Mouse (Mus musculus) midbrain, embryonic 11.5 days (tissue): ENCODE results near the gene Vipr2. TPM values are rescaled to one million over a fixed set of nuclear protein-coding genes. Genes with fewer than 3 reads are reported as not detected.

Source experiments
- ATAC-seq: fragments of 200-750 bp; cut with Nextera tagmentation; 2 replicates; pipeline ENCODE4 v1.8.0; 2017; ENCODE audit warnings: moderate TSS enrichment, moderate library complexity; ENCODE audit not compliant: low FRiP score
- DNase-seq: peaks from one replicate; pipeline ENCODE4 v3.0.0; 2015; ENCODE audit warnings: low spot score; ENCODE audit errors: missing footprints
- H3K27ac ChIP-seq: fragments of 300-500 bp; sonication (generic); 2 replicates; pipeline ENCODE4 v1.5.1; 2014; ENCODE audit warnings: low read depth, low read length
- H3K27me3 ChIP-seq: fragments of 300-500 bp; sonication (generic); 2 replicates; pipeline ENCODE4 v1.6.1; 2014; ENCODE audit warnings: mild to moderate bottlenecking, low read length, moderate library complexity, mixed read lengths; ENCODE audit not compliant: control insufficient read depth, insufficient read depth
- H3K36me3 ChIP-seq: fragments of 300-500 bp; sonication (generic); 2 replicates; pipeline ENCODE4 v1.6.1; 2014; ENCODE audit warnings: mild to moderate bottlenecking, low read length, moderate library complexity, mixed read lengths; ENCODE audit not compliant: control insufficient read depth, insufficient read depth
- H3K4me1 ChIP-seq: fragments of 300-500 bp; sonication (generic); 2 replicates; pipeline ENCODE4 v1.6.1; 2014; ENCODE audit warnings: low read length; ENCODE audit not compliant: control insufficient read depth, insufficient read depth
- H3K4me2 ChIP-seq: fragments of 300-500 bp; sonication (generic); 2 replicates; pipeline ENCODE4 v1.6.1; 2014; ENCODE audit warnings: mild to moderate bottlenecking, moderate library complexity
- H3K4me3 ChIP-seq: fragments of 300-500 bp; sonication (generic); 2 replicates; pipeline ENCODE4 v1.5.1; 2014; ENCODE audit warnings: low read depth, low read length
- H3K9ac ChIP-seq: fragments of 300-500 bp; sonication (generic); 2 replicates; pipeline ENCODE4 v1.6.1; 2014; ENCODE audit warnings: low read length
- H3K9me3 ChIP-seq: fragments of 300-500 bp; sonication (generic); 2 replicates; pipeline ENCODE4 v1.6.1; 2016; ENCODE audit warnings: low read length; ENCODE audit not compliant: control insufficient read depth
- WGBS: fragments of 180-500 bp; shearing (Covaris S2); extraction: QIAGEN DNeasy Blood & Tissue Kit; methylation state at CpG from one replicate; pipeline ENCODE4 v1.1.7; 2014; 5-methylcytosine and 5-hydroxymethylcytosine counted together
- polyA plus RNA-seq: library from polyadenylated mRNA; unstranded; fragments of >200 nt; fragmentation: Nextera tagmentation; extraction: Ambion mirVana; gene quantifications from 2 replicates; pipeline ENCODE4 v1.2.1, GENCODE M21; 2014

The Vipr2 gene
- polyA plus RNA-seq, 1 experiment from 2014 or later, result 5.2 TPM

- H3K9ac ChIP-seq, result no peak overlapping the region
Observed at GRCm38 (mm10) chr12:116115781-116116180, 38.3 kb downstream of the Vipr2 start.

GRCm38 (mm10) chr12:116116455-116116854 is 38.9 kb downstream of the Vipr2 start:
- H3K9ac ChIP-seq, result no peak overlapping the region
- H3K4me1 ChIP-seq, result no peaks in the 10 kb centered on the region
- DNase-seq (no peak), ATAC-seq (no peak)
- H3K4me2 ChIP-seq, result no peak overlapping the region
- no peaks in the 10 kb centered on the region for H3K9me3 ChIP-seq
- no peak overlapping the region for H3K4me3 ChIP-seq
- WGBS, result 88% methylated on average over 5 of the region's 5 CpGs
- no peaks in the 10 kb centered on the region for H3K27me3 ChIP-seq
- H3K36me3 ChIP-seq, result no peaks in the 10 kb centered on the region
- no peak overlapping the region for H3K27ac ChIP-seq

More at GRCm38 (mm10) chr12:116115781-116116180, 38.3 kb downstream of the Vipr2 start:
- Histone ChIP-seq H3K4me2 (no peak overlapping the region), H3K27me3 (no peaks in the 10 kb centered on the region), H3K36me3 (no peaks in the 10 kb centered on the region), H3K4me1 (no peaks in the 10 kb centered on the region), H3K9me3 (no peaks in the 10 kb centered on the region), H3K27ac (no peak overlapping the region), H3K4me3 (no peak overlapping the region)
- ATAC-seq (no peak), DNase-seq (no peak)
- WGBS, result 92% methylated on average over 2 of the region's 2 CpGs

GRCm38 (mm10) chr12:116117352-116117929 is 39.9 kb downstream of the Vipr2 start:
- DNase-seq (no peak), ATAC-seq (no peak)
- WGBS, result 88% methylated on average over 5 of the region's 5 CpGs

GRCm38 (mm10) chr12:116119001-116119400 is 41.5 kb downstream of the Vipr2 start:
- 82% methylated on average over 3 of the region's 3 CpGs for WGBS
- H3K27me3 ChIP-seq, result no peaks in the 10 kb centered on the region
- H3K4me1 ChIP-seq, result no peaks in the 10 kb centered on the region
- no peak overlapping the region for H3K27ac ChIP-seq
- no peak for ATAC-seq
- no peaks in the 10 kb centered on the region for H3K36me3 ChIP-seq
- no peak overlapping the region for H3K4me3 ChIP-seq
- no peaks in the 10 kb centered on the region for H3K9me3 ChIP-seq
- no peak overlapping the region for H3K4me2 ChIP-seq
- no peak for DNase-seq
- no peak overlapping the region for H3K9ac ChIP-seq

More at GRCm38 (mm10) chr12:116117352-116117929, 39.9 kb downstream of the Vipr2 start:
- no peak overlapping the region for H3K27ac ChIP-seq
- H3K36me3 ChIP-seq, result no peaks in the 10 kb centered on the region
- H3K4me3 ChIP-seq, result no peak overlapping the region
- no peaks in the 10 kb centered on the region for H3K27me3 ChIP-seq
- no peak overlapping the region for H3K9ac ChIP-seq
- H3K9me3 ChIP-seq, result no peaks in the 10 kb centered on the region
- no peaks in the 10 kb centered on the region for H3K4me1 ChIP-seq
- H3K4me2 ChIP-seq, result no peak overlapping the region

- Histone ChIP-seq H3K4me1 (no peaks in the 10 kb centered on the region), H3K27me3 (no peaks in the 10 kb centered on the region), H3K9me3 (no peaks in the 10 kb centered on the region), H3K4me3 (no peak overlapping the region), H3K9ac (no peak overlapping the region), H3K4me2 (no peak overlapping the region), H3K27ac (no peak overlapping the region), H3K36me3 (no peaks in the 10 kb centered on the region)
- no peak for ATAC-seq
- 82% methylated on average over 3 of the region's 3 CpGs for WGBS
- DNase-seq, result no peak
Observed at GRCm38 (mm10) chr12:116123786-116124185, 46.3 kb downstream of the Vipr2 start.

GRCm38 (mm10) chr12:116130936-116131335 is 53.4 kb downstream of the Vipr2 start:
- Histone ChIP-seq H3K27me3 (no peaks in the 10 kb centered on the region), H3K4me1 (no peaks in the 10 kb centered on the region), H3K4me2 (no peak overlapping the region), H3K9ac (no peak overlapping the region), H3K4me3 (no peak overlapping the region), H3K9me3 (no peaks in the 10 kb centered on the region), H3K36me3 (no peaks in the 10 kb centered on the region), H3K27ac (no peak overlapping the region)
- WGBS, result 89% methylated on average over 7 of the region's 7 CpGs
- DNase-seq (no peak), ATAC-seq (no peak)

GRCm38 (mm10) chr12:116132909-116133308 is 55.4 kb downstream of the Vipr2 start:
- H3K27ac ChIP-seq, result no peak overlapping the region
- WGBS, result 91% methylated on average over 5 of the region's 5 CpGs
- ATAC-seq (no peak), DNase-seq (no peak)
- no peaks in the 10 kb centered on the region for H3K4me1 ChIP-seq
- H3K9me3 ChIP-seq, result no peaks in the 10 kb centered on the region
- no peak overlapping the region for H3K4me2 ChIP-seq
- no peaks in the 10 kb centered on the region for H3K36me3 ChIP-seq
- no peak overlapping the region for H3K9ac ChIP-seq
- no peak overlapping the region for H3K4me3 ChIP-seq
- H3K27me3 ChIP-seq, result no peaks in the 10 kb centered on the region

GRCm38 (mm10) chr12:116135906-116136305 is 58.4 kb downstream of the Vipr2 start:
- no peaks in the 10 kb centered on the region for H3K27me3 ChIP-seq
- H3K9me3 ChIP-seq, result no peaks in the 10 kb centered on the region
- 0 out of 2 replicates have a peak, but pooled peaks cover 3% of the 10 kb centered on the region for H3K4me1 ChIP-seq
- H3K4me2 ChIP-seq, result no peak overlapping the region
- DNase-seq, result no peak
- ATAC-seq, result no peak
- H3K4me3 ChIP-seq, result no peak overlapping the region
- WGBS, result 96% methylated on average over 4 of the region's 4 CpGs
- no peaks in the 10 kb centered on the region for H3K36me3 ChIP-seq
- no peak overlapping the region for H3K27ac ChIP-seq
- H3K9ac ChIP-seq, result no peak overlapping the region

- no peak overlapping the region for H3K4me3 ChIP-seq
Observed at GRCm38 (mm10) chr12:116138322-116139205, 61.0 kb downstream of the Vipr2 start.

More at GRCm38 (mm10) chr12:116138322-116139205, 61.0 kb downstream of the Vipr2 start:
- no peaks in the 10 kb centered on the region for H3K27me3 ChIP-seq
- H3K4me2 ChIP-seq, result no peak overlapping the region
- ATAC-seq (no peak), DNase-seq (no peak)
- WGBS, result 72% methylated on average over 7 of the region's 7 CpGs
- H3K4me1 ChIP-seq, result 0 out of 2 replicates have a peak, but pooled peaks cover 3% of the 10 kb centered on the region
- no peak overlapping the region for H3K27ac ChIP-seq
- no peak overlapping the region for H3K9ac ChIP-seq
- no peaks in the 10 kb centered on the region for H3K36me3 ChIP-seq
- no peaks in the 10 kb centered on the region for H3K9me3 ChIP-seq
